Mouse (Mus musculus) urinary bladder, postnatal 0 days (tissue): ENCODE data around the gene Olfr504. TPM values are rescaled to one million over a fixed set of nuclear protein-coding genes. Genes with fewer than 3 reads are reported as not detected.

ENCODE experiments used
- polyA plus RNA-seq: library from polyadenylated mRNA; unstranded; fragments of >200 nt; fragmentation: Nextera tagmentation; extraction: Ambion mirVana; gene quantifications from 2 replicates; pipeline ENCODE4 v1.2.1, GENCODE M21; 2015

Olfr504 gene
- not detected in 2 replicates for polyA plus RNA-seq

DNA sequence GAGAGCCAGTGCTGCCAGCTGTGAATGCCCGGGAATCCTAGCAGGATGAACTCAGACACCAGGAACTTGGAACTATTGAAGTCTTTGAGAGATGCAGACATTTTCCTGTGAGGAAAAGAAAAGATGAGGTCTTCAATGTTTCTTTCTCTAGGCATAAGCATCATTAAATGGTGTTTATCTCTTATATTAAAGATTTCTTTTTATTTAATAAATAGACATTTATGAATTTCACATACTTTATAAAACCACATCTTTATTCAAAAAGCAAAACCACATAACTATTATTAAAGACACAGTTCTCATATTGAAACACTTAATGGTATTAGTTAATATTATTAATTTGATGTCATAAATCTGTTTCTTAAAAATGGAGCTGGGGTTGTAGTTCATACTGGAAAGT lies at the start of gene Olfr504:
Olfr504 (minus strand) TSS at position 101 of the 400 bp plus-strand sequence.

DNA sequence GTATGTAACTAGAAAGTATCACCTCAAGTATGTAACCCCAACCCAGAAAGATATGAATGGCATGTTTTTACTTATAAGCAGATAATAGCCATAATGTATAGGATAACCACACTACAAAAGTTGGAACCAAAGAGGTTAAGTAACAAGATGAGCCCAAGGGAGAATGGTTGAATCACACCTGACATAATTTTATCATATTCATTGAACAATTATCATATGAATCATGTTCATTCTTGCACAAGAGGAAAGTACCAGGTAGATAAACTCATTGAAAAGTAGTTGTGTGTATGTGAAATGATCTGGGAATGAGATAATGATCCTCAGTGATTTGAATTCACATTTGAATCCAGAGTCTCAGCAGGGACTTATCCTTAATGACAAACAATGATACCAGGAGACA lies 44.9 kb upstream of the Olfr504 start, which contains the start of gene Olfr506:
Olfr506 (plus strand) TSS at position 301 of the 400 bp plus-strand sequence.

DNA sequence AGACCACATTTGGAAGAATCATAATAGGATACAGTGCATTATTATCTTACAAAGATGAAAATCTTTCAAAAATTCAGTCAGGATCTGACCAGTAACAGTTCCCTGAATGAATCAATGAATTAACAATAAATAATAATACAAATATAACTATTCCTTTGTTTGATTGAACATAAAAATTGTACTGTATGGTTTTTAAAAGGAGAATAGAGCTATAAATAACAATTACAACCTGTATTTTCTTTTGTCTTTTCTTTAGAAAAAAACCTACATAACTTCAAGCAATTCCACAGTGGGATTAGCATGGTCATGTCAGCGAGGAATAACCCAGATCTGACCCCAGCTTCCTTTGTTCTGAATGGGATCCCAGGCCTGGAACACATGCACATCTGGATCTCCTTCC lies 21.4 kb downstream of the Olfr504 start, which contains the start of gene Olfr503:
Olfr503 (plus strand) TSS at position 301 of the 400 bp plus-strand sequence.

GRCm38 (mm10) chr7:108524965-108525364 lies 40.6 kb downstream of the Olfr504 start, which contains the start of gene Olfr502:
Gene Olfr502, minus strand, starts transcription at chr7:108525065.

Other genes with a start within 250 kb of the Olfr504 start
- gene Olfr492, start 242.1 kb downstream of the Olfr504 start, polyA plus RNA-seq: not detected in 2 replicates
- not detected in 2 replicates for gene Olfr493, start 218.8 kb downstream of the Olfr504 start, polyA plus RNA-seq
- gene Olfr494, start 200.5 kb downstream of the Olfr504 start, polyA plus RNA-seq: not detected in 2 replicates
- not detected in 2 replicates for gene Olfr495, start 172.6 kb downstream of the Olfr504 start, polyA plus RNA-seq
- not detected in 2 replicates for gene Olfr497, start 145.4 kb downstream of the Olfr504 start, polyA plus RNA-seq
- not detected in 2 replicates for gene Olfr498, start 100.5 kb downstream of the Olfr504 start, polyA plus RNA-seq
- gene Olfr502, start 40.7 kb downstream of the Olfr504 start, polyA plus RNA-seq: not detected in 2 replicates
- gene Olfr503, start 21.3 kb downstream of the Olfr504 start, polyA plus RNA-seq: not detected in 2 replicates
- gene Olfr506, start 45.0 kb upstream of the Olfr504 start, polyA plus RNA-seq: not detected in 2 replicates
- gene Olfr507, start 56.0 kb upstream of the Olfr504 start, polyA plus RNA-seq: not detected in 2 replicates
- not detected in 2 replicates for gene Olfr508, start 64.2 kb upstream of the Olfr504 start, polyA plus RNA-seq
- not detected in 2 replicates for gene Olfr509, start 86.1 kb upstream of the Olfr504 start, polyA plus RNA-seq
- gene Olfr510, start 100.6 kb upstream of the Olfr504 start, polyA plus RNA-seq: not detected in 2 replicates
- gene Olfr512, start 147.5 kb upstream of the Olfr504 start, polyA plus RNA-seq: not detected in 2 replicates
- gene Olfr513, start 185.2 kb upstream of the Olfr504 start, polyA plus RNA-seq: not detected in 2 replicates